Mouse (Mus musculus): Measurements from ENCODE around the gene Gkn1.

Gkn1 gene

DNA sequence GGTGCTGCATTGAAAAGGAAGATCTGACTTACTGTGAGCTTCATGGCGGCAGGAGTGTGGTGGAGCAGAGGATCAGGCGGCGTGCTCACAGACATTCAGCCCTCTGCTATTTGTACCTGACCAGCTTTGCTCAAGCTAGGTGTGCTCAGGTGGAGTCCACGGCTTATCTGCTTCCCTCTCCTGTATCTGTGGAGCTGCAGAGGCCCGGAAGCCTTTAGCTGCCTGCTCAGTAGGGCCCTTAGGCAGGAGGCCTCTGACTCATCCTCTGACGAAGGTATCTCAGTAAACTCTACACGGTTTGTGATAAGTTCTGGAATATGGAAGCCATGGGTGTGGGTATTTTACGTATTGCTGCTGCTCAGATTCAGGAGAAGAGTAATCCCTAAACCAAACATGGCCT lies at the start of gene Gkn1:
Gene Gkn1, minus strand, starts transcription at position 114 of the 400 bp plus-strand sequence.
- DNase-seq, result no peak

DNA sequence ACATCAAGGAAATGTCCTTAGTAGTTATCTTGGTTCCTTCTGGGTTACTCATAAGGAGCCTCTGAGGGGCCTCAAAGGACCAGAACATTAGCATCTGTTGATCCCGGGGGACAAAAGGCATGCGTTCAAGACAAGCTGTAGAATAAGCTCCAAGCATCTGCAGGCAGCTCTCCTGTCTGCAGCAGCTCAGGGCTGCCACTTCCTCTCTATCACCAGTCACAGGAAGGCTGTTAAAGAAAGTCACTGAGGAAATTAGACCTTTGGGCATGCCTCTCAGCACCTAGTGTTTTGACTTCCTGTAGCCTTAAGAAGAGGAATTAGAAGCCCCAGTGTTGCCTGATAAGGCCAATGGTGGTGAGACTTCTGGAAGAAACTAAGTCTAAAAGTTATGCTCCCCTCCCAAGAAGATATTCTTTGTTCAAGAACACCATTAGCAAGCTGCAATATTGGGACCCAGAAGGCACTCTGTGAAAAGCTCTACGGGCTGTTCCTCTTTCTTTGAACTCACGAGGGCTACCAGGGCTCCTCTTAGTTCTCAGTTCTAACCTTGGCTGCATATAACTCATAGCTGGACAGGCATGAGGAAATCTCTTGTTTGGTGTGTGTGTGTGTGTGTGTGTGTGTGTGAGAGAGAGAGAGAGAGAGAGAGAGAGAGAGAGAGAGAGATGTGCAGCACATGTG lies 49.3 kb upstream of the Gkn1 start:
- no peak for DNase-seq

- DNase-seq, result peak; percentile 69
These were observed 48.4 kb upstream of the Gkn1 start for GRCm38 (mm10) chr6:87399137-87399536.

GRCm38 (mm10) chr6:87394783-87395182 lies 44.0 kb upstream of the Gkn1 start:
- DNase-seq, result no peak

DNA sequence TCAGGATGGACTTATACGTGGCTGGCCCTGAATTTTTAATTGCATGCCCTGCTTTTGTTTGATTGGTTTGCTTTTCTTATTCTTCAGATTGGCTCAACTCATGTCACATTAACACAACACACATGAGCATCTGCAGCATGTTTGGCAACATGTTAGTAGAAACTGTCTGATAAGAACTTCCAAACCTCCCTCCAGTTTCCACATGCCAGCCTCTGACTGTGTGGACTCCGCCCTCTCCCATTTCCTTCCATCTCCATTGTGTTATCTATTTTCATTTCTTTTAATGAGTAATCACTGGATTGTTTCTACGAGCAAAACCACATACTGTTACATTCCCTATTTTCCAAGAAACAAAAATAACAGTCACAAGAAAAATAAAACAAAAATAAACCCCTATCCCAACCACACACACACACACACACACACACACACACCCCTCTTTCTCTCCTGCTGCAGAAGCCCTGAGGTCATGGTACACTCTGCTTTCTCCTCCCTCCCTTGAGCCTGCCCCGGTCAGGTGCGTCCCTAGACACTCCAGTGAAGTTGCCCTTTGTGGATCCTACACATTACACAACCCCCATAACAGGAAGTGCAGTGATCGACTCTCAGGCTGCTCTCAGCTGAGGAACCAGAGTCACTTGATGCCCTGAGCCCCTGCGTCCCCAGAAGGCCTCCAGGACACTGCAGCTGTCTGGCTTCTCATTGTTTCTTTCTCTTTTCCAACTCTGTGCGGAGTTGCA lies 42.9 kb upstream of the Gkn1 start:
- no peak for DNase-seq

DNA sequence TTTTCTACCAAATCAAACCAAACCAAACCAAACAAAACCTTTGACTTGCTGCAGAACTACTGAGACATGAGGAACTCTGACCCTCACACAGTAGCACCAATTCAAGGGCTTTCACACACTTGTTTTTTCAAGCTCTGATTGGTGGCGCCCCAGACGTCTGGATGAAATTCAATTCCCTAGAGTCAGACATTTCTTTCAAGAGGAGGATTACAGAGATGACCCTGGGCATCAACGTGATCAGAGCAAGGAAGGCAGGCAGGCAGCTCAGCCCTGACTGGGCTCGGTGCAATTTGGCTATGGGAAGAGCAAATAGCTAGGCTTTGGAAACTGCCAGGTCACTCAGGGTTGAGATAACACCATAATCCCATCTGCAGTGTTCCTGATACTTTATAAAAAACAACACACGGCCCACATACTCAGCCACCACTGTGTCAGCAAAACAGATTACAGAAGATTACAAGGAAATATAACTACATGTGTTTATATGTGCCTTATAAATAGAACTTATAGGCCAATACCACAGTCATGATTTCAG lies 38.8 kb upstream of the Gkn1 start:
- DNase-seq, result no peak

DNA sequence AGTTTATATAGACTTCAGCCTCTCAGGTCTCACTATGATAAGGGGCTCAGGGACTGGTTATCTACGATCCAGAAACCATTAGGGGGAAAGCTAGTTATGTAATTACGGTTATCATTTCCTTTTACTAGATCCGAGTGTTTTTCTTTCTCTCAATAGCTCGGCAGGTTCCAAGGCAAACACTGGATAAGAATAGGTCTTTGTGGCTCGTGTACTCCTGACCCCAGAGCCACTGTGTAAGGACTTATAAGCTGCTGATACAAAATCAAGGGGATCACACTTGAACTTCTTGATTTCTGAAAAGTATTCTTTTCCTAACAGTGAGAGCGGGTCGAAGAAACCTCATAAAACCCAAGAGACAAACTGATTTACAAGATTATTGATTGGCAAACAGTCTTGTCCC lies 38.1 kb upstream of the Gkn1 start, which contains the start of gene Gkn3:
Gene Gkn3, minus strand, starts transcription at position 59 of the 400 bp plus-strand sequence.
- DNase-seq, result no peak

DNA sequence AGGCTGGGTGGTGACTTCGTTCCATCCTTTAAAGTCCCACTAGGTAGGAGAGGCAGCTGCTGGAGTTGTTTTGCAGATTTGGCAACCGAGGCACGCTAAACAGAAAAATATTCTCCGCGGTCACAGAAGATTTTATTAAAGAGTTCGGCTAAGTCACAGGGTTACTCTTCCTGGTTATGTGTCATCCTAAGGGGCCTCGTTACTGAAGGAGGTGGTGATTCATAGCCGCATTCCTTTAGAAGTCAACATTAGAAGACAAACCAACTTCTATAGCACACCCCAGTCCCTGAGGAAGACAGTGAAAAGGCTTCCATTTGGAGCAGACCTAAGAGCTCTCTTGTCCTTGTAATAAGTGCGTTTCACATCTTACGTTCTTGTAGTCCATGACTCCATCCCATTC lies 35.9 kb upstream of the Gkn1 start:
- no peak for DNase-seq

DNA sequence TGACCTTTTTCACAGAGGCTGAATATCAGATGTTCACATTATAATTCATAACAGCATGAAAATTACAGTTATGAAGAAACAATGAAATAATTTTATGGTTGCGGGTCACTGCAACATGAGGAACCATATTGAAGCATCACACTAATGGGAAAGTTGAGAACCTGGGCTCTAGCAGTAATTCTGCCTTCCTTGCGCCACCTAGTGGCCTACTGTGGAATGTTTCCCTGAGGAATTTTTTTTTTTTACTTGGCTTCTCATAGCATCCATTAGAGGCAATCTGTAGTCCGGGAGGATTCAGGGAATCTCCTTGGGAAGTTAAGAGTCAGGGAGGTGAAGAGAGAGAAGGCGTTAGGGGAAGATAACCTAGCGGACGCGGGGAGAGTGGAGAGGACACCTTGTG lies 35.5 kb upstream of the Gkn1 start:
- DNase-seq, result peak; percentile 36 to 65

- no peak for DNase-seq
These were observed 34.0 kb upstream of the Gkn1 start for GRCm38 (mm10) chr6:87384761-87385160.

GRCm38 (mm10) chr6:87383926-87384691 lies 33.4 kb upstream of the Gkn1 start:
- peak in 1 of 2 experiments; percentile 7 for DNase-seq

- DNase-seq, result no peak
These were observed 22.3 kb upstream of the Gkn1 start, which contains the start of gene Gkn2 for GRCm38 (mm10) chr6:87373057-87373456. Gkn2 (plus strand) TSS chr6:87373357.

DNA sequence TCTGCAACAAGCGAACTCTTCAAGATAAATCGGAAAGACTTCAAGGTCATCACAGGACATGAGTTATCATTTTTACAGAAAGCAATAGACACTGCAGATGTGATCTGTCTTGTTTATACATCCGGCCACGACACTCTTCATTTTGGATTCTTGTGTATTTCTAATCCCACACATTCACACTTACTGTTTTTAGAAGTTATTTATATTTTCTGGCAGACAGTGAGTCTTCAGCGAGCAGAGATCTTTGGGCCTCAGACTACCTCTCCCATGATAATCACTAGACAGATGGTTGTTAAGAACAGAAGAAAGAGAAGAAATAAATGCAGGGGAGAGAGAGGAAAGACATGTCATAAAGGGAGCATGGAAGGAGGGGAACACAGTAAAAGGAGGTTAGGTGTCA lies 18.5 kb upstream of the Gkn1 start:
- no peak for DNase-seq

- no peak for DNase-seq
These were observed 3.7 kb upstream of the Gkn1 start for GRCm38 (mm10) chr6:87354441-87354840.

- DNase-seq, result no peak
These were observed 14.8 kb downstream of the Gkn1 start for GRCm38 (mm10) chr6:87335935-87336295.

DNA sequence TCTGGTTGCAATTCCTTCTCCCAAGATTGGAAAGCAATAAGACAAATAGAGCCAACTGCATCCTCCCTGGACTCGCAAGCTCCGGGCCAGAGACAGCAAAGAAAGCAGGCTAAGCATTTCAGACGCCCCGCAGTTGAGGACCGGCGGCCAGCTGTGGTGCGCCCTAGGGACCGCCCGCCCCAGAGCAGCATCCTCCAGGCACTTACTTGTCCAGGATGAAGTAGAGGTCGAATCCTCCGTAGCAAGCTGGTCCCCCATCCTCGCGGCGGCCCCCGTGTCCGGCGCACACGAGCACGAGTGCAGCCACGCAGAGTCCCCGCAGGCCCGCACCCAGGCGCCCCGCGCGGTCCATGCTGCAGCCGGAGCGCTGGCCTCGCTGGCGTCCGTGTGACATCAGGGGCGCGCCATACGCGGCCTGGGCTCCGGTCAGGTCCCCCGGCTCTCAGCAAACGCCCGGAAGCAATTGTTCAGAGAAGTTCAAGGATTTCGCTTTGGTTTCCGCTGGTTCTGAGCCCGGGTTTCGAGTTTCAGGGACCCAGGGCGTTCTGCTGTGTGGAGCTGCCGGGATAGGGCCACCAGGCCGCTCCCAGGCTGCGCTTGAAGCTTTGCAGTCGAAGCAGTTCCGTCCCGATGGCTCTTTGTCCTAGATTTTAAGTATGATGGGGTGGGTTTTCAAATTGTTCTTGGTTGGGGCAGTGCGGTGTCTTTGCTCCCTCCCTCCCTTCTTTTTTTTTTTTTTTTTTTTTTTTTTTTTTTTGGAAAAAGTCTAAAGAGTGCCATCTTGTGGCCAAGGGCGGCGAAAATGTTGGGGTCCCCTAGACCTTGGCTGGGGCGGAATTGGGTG lies 15.4 kb downstream of the Gkn1 start, which contains the start of gene Antxr1:
Gene Antxr1, minus strand, starts transcription at position 731 of the 844 bp plus-strand sequence.
- peak; percentile 19 to 39 for DNase-seq

DNA sequence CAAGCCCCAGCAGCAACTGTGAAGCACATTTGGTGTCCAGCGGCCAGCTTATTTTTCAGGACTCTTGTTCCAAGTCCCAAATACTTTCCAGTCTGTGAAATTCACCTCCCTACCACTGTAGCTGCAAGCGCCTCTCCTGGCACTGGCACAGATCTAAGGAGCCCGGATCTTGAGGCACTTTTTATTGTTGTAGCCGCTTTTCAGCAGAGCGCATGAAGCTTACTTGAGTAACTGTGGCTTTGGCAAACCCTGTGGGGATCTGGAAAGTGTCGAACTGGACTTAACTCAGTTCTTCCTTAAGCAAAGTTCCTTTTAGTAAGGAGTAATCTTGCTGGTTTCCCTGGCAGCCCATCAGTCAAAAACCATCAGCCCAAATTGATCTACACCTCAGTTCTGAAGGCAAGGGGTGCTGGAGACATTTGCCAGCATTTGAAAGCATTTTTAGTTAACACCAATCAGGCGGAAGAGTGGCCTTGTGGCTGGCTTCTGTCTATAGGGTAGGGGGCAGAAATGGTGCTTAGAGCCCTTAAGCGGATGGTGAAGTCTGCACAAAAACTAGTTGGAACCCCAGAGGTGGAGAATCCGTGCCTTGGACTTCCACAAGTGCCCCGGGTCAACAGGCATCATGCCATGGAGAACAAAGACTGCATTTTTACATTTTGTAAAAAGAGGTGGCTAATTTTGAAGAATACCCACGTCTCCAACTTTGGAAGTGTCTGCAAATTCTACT lies 16.2 kb downstream of the Gkn1 start:
- no peak for DNase-seq

DNA sequence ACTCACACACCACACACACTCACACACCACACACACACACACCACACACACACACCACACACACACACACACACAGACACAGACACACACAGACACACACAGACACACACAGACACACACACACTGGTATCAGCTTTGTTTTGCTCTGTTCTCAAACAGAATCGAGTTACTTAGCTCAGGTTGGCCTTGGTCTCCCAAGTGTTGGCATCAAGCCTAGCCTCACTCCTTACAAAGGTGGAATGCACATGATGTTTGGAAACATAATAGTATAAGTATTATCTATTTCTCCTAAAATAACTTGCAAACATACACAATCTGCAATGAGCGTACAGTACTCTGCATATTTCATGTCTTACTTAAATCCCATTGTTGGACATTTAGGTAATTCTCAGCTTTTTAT lies 18.4 kb downstream of the Gkn1 start:
- DNase-seq, result no peak

DNA sequence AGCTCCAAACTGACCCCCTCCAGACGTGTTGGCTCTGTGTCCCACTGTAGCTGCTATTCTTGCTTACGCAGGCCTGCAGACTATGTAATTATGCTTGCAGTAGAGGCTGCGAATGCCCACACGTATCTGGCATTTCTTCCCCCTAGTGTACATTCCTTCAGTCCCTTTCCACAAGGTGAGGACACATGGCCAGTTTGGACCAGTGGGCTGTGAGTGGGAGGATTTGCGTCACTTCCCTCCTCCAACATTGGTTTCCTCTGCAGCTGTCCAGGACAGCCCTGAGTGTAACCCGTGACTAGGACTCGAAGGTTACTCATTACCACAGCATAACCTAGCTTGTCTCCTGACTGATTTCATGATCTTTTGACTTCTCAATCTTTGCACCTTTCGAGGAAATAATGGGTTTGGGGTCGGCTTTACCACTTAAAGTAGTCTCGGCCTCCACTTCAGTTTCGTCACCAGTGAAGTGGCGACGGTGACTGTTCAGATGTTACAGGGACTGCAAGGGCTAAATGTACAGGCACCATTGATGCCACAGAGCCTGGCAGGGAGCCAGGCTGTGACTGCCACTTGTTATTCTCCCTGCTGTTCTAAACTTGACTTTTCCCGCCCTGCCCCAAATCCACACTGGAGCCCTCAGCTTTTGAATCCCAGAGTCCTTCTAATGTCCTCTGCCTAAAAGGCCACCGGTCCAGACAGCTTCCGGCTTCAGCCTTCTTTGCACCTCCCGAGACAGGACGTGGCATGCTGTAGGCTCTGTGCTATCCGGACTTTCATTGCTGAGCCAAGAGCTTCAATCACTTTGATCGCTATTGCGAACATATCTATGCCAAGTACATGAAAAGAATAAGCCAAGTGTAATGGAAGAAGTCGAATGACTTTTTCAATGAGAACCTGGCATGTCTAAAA lies 22.2 kb downstream of the Gkn1 start:
- no peak for DNase-seq

DNA sequence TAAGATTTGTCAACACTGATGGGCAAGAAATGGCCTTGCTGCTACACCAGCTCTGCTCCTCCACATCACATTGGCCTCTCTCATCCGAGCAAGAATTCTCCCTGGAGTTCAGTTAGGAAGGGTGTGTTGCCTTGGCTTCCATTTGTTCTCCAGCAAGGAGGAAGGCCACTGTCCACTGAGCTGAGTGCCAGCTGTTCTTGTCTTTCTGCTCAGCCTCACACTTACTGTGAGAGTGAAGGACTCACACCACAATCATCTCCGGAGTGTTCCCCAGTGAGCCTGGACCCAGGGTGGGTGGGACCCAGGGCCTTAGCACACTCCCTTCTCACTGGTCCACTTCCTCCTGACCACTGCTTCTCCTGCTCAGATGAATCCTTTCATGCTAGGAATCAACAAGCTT lies 23.8 kb downstream of the Gkn1 start:
- DNase-seq, result no peak

All from cerebellum, postnatal 36 days (tissue).